Mouse (Mus musculus) CH12.LX (cell line): ENCODE data around the gene Pde8b.

Source experiments
- CTCF ChIP-seq, 2 experiments: IDR thresholded peaks in 1 of 2; conservative IDR thresholded peaks in 1 of 2; 2 replicates each; pipeline ENCODE4 v1.5.1; 2011 to 2012; ENCODE audit warnings: low read depth in 2 of 2, low read length in 2 of 2, improper control_type of control experiment in 1 of 2, inconsistent platforms in 1 of 2, mild to moderate bottlenecking in 1 of 2, moderate library complexity in 1 of 2
- EP300 ChIP-seq: IDR thresholded peaks from 2 replicates; pipeline ENCODE4 v1.6.1; 2011; ENCODE audit warnings: low read length, improper control_type of control experiment
- MYC ChIP-seq: IDR thresholded peaks from 2 replicates; pipeline ENCODE4 v1.6.1; 2011; ENCODE audit warnings: low read depth, mild to moderate bottlenecking, improper control_type of control experiment, low read length
- RAD21 ChIP-seq: IDR thresholded peaks from 2 replicates; pipeline ENCODE4 v1.6.1; 2011; ENCODE audit warnings: low read depth, mild to moderate bottlenecking, low read length, improper control_type of control experiment, moderate library complexity
- TCF12 ChIP-seq: IDR thresholded peaks from 2 replicates; pipeline ENCODE4 v1.6.1; 2014; ENCODE audit warnings: low read depth, mild to moderate bottlenecking, inconsistent platforms, low read length, improper control_type of control experiment

DNA sequence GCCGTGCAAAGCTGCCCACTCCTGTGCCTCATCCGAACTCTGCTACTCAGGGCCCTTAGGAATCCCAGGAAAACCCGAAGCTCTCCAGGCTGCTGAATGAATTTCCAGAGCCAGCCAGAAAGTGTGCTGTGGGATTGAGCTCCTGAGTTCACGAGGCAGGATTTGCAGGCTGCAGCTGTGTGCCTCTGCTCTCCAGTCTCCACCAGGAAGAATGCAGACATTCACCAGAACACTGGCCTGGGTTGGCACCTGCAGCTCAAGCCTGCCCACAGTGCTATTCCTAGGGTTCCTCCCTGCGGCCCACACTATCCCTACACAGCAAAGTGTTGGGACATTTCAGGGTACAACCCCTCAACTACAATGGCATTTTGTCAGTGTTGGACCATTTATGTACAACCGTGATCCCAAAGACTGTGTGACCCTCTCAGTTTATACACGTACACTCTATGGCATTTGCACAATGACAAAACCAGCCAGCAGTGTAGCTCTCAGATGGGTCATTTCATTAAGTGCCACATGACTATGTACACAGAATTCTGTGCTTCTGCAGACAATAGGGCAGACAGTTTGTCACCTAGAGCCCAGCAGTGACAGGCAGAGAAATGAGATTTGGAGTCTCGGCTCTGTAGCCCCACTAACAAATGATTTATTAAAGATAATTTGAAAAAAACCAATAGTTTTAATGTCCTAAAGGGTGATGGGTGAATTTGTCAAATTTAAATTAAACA, 176.5 kb downstream of the Pde8b start:
- no peak for TF ChIP-seq CTCF (conservative IDR thresholded peaks at IDR 0.05 in 1 of 2, IDR thresholded peaks at IDR 0.05 in 1 of 2; ENCODE audit: low read depth in 2 of 2, low read length in 2 of 2)
- no peak for TF ChIP-seq EP300
- TF ChIP-seq MYC = no peak
- no peak for TF ChIP-seq RAD21
- TF ChIP-seq TCF12 = no peak
